Mouse (Mus musculus): Measurements from ENCODE around the gene Cd244a. TPM values are rescaled to one million over a fixed set of nuclear protein-coding genes. Genes with fewer than 3 reads are reported as not detected.

Gene Cd244a
- polyA plus RNA-seq, 1 experiment from 2014 or later = 1.4 TPM

DNA sequence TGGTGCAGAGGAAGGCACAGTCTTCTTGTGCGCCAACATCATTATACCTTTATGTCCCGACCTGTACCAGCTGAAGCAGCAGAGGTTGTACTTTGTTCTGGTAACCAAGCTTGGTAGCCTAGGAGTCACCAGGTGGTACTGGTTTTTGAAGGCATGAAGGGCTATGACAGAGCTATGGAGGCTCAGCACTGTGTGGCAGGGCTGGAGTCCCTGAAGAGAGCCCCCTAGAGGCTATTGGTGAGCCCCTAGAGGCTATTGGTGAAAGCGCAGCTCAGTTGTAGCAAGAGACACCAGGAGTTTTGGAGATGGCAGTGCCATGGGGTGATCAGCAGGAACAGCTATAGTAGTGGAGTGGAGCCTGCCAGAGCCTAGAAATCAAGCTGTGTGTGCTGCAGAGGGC, 5.3 kb downstream of the Cd244a start:
- ATAC-seq (ENCODE audit: insufficient read depth, low FRiP score) = peak; percentile 50; the same call in 1 of the 2 replicates

DNA sequence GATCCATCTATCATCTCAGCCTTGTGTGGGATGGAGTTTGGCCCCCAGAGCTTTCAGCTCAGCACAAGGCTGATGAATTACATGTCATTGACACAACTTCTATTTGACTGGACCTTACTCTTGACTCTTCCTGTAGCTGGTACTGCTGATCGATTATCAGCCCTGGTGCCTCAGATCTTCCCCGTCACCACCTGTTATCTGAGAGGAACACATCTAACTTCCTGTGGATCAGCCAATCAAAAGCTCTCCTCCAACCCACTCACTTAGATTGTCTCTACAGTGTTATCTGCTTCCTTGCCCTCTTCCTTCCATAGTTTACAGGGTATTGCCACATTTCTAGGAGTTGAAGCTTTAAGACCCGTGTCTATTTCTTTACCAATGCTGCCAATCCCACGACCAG, 6.9 kb downstream of the Cd244a start:
- no peak overlapping the region for H3K4me3 ChIP-seq (replicated peaks; ENCODE audit: low read length)
- 54% methylated on average over 4 of the region's 4 CpGs for WGBS
- no peaks in the 10 kb centered on the region for H3K4me1 ChIP-seq (ENCODE audit: control insufficient read depth, insufficient read depth, low read length)
- H3K27ac ChIP-seq (ENCODE audit: low read length) = no peak overlapping the region
- ATAC-seq (ENCODE audit: insufficient read depth, low FRiP score) = no peak
- H3K9ac ChIP-seq (ENCODE audit: low read length) = no peak overlapping the region
- no peak overlapping the region for H3K4me2 ChIP-seq (ENCODE audit: low read depth, low read length)
- no peaks in the 10 kb centered on the region for H3K27me3 ChIP-seq (ENCODE audit: control insufficient read depth, insufficient read depth, low read length)
- H3K36me3 ChIP-seq (ENCODE audit: control insufficient read depth, insufficient read depth, low read length) = no peaks in the 10 kb centered on the region
- H3K9me3 ChIP-seq (replicated peaks; ENCODE audit: control insufficient read depth, low read length) = no peaks in the 10 kb centered on the region

More for the DNA sequence above, 5.3 kb downstream of the Cd244a start:
- Histone ChIP-seq H3K9me3 (replicated peaks; ENCODE audit: control insufficient read depth, low read length) (no peaks in the 10 kb centered on the region), H3K36me3 (ENCODE audit: control insufficient read depth, insufficient read depth, low read length) (no peaks in the 10 kb centered on the region), H3K4me3 (replicated peaks; ENCODE audit: low read length) (no peak overlapping the region), H3K4me1 (ENCODE audit: control insufficient read depth, insufficient read depth, low read length) (no peaks in the 10 kb centered on the region), H3K27me3 (ENCODE audit: control insufficient read depth, insufficient read depth, low read length) (no peaks in the 10 kb centered on the region), H3K27ac (ENCODE audit: low read length) (no peak overlapping the region), H3K9ac (ENCODE audit: low read length) (no peak overlapping the region), H3K4me2 (ENCODE audit: low read depth, low read length) (no peak overlapping the region)
- WGBS = 57% methylated on average over 3 of the region's 3 CpGs

DNA sequence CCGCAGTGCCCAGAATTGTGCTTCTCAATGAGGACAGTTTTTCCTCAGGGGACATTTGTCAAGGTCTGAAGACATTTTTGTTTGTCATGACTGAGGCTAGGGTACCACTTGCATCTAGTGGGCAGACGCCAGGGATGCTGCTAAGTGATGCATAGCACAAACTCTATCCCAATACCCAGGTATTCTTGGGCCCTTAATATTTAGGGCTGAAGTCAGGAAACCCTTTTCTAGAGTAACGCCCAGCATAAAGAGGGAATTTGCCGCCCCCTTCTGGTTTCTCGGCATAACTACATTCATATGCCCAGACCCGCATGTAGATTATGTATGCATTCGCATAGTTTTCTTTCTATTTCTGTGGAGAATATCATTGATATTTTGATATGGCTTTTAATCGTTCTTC, 7.8 kb downstream of the Cd244a start:
- H3K4me3 ChIP-seq (replicated peaks; ENCODE audit: low read length) = no peak overlapping the region
- H3K4me1 ChIP-seq (ENCODE audit: control insufficient read depth, insufficient read depth, low read length) = no peaks in the 10 kb centered on the region
- H3K9me3 ChIP-seq (replicated peaks; ENCODE audit: control insufficient read depth, low read length) = no peaks in the 10 kb centered on the region
- H3K27ac ChIP-seq (ENCODE audit: low read length) = no peak overlapping the region
- no peak overlapping the region for H3K4me2 ChIP-seq (ENCODE audit: low read depth, low read length)
- no peaks in the 10 kb centered on the region for H3K27me3 ChIP-seq (ENCODE audit: control insufficient read depth, insufficient read depth, low read length)
- WGBS = 23% methylated on average over 8 of the region's 8 CpGs
- 0 out of 2 replicates have a peak, but pooled peaks have one; percentile 23 for ATAC-seq (ENCODE audit: insufficient read depth, low FRiP score)
- no peaks in the 10 kb centered on the region for H3K36me3 ChIP-seq (ENCODE audit: control insufficient read depth, insufficient read depth, low read length)
- H3K9ac ChIP-seq (ENCODE audit: low read length) = no peak overlapping the region

- Histone ChIP-seq H3K4me2 (ENCODE audit: low read depth, low read length) (no peak overlapping the region), H3K27me3 (ENCODE audit: control insufficient read depth, insufficient read depth, low read length) (no peaks in the 10 kb centered on the region), H3K27ac (ENCODE audit: low read length) (no peak overlapping the region), H3K9me3 (replicated peaks; ENCODE audit: control insufficient read depth, low read length) (no peaks in the 10 kb centered on the region), H3K4me3 (replicated peaks; ENCODE audit: low read length) (no peak overlapping the region), H3K9ac (ENCODE audit: low read length) (no peak overlapping the region), H3K4me1 (ENCODE audit: control insufficient read depth, insufficient read depth, low read length) (no peaks in the 10 kb centered on the region), H3K36me3 (ENCODE audit: control insufficient read depth, insufficient read depth, low read length) (no peaks in the 10 kb centered on the region)
- WGBS = 66% methylated on average over 2 of the region's 2 CpGs
- no peak for ATAC-seq (ENCODE audit: insufficient read depth, low FRiP score)
These were observed 9.4 kb downstream of the Cd244a start for GRCm38 (mm10) chr1:171568436-171568835.

DNA sequence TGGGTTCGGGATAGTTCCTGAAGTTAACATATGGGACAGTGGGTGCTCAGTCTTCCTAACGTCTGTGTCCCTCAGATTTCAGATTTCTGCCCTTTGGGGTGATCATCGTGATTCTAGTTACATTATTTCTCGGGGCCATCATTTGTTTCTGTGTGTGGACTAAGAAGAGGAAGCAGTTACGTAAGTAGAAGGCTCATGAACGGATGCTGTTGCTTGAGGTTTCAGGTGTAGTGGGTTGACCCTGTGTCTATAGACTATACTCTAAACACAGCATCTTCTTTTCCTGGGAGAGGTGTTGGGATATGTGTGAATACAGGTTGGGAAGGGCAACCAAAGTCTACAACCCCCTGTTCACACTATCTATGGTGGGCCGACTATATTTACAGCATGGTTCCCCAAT, 18.2 kb downstream of the Cd244a start:
- Histone ChIP-seq H3K27me3 (ENCODE audit: control insufficient read depth, insufficient read depth, low read length) (no peaks in the 10 kb centered on the region), H3K4me1 (ENCODE audit: control insufficient read depth, insufficient read depth, low read length) (no peaks in the 10 kb centered on the region), H3K4me2 (ENCODE audit: low read depth, low read length) (no peak overlapping the region), H3K9me3 (replicated peaks; ENCODE audit: control insufficient read depth, low read length) (no peaks in the 10 kb centered on the region), H3K36me3 (ENCODE audit: control insufficient read depth, insufficient read depth, low read length) (no peaks in the 10 kb centered on the region), H3K9ac (ENCODE audit: low read length) (no peak overlapping the region), H3K4me3 (replicated peaks; ENCODE audit: low read length) (no peak overlapping the region), H3K27ac (ENCODE audit: low read length) (no peak overlapping the region)
- WGBS = 82% methylated on average over 7 of the region's 7 CpGs
- no peak for ATAC-seq (ENCODE audit: insufficient read depth, low FRiP score)

- no peaks in the 10 kb centered on the region for H3K9me3 ChIP-seq (replicated peaks; ENCODE audit: control insufficient read depth, low read length)
- H3K27me3 ChIP-seq (ENCODE audit: control insufficient read depth, insufficient read depth, low read length) = no peaks in the 10 kb centered on the region
- no peak overlapping the region for H3K9ac ChIP-seq (ENCODE audit: low read length)
- H3K27ac ChIP-seq (ENCODE audit: low read length) = no peak overlapping the region
- 80% methylated on average over 2 of the region's 2 CpGs for WGBS
- no peak for ATAC-seq (ENCODE audit: insufficient read depth, low FRiP score)
- H3K4me1 ChIP-seq (ENCODE audit: control insufficient read depth, insufficient read depth, low read length) = no peaks in the 10 kb centered on the region
- H3K4me2 ChIP-seq (ENCODE audit: low read depth, low read length) = no peak overlapping the region
- H3K4me3 ChIP-seq (replicated peaks; ENCODE audit: low read length) = no peak overlapping the region
- H3K36me3 ChIP-seq (ENCODE audit: control insufficient read depth, insufficient read depth, low read length) = no peaks in the 10 kb centered on the region
These were observed 25.6 kb downstream of the Cd244a start for GRCm38 (mm10) chr1:171584584-171584983.

DNA sequence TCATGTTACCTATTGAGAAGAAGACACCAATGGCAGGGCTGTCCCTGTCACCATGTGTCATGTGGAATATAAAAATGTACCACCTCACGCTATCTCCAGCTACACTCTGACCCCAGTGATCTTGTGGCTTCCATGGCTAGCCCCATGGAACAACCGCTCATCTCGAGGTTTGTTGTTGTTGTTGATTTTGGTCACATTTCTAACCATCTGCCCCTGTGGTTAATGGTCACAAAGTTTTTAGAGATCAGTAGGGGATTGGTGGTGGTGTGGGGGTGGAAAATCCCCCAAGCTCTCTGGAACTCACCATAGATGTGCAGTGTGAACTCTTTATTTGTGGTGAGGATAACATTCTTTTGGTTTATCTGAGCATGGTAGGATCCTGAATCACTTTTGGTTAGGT, 45.7 kb downstream of the Cd244a start:
- no peaks in the 10 kb centered on the region for H3K36me3 ChIP-seq (ENCODE audit: control insufficient read depth, insufficient read depth, low read length)
- H3K9me3 ChIP-seq (replicated peaks; ENCODE audit: control insufficient read depth, low read length) = no peaks in the 10 kb centered on the region
- no peaks in the 10 kb centered on the region for H3K27me3 ChIP-seq (ENCODE audit: control insufficient read depth, insufficient read depth, low read length)
- 81% methylated on average over 3 of the region's 3 CpGs for WGBS
- no peaks in the 10 kb centered on the region for H3K4me1 ChIP-seq (ENCODE audit: control insufficient read depth, insufficient read depth, low read length)
- H3K27ac ChIP-seq (ENCODE audit: low read length) = no peak overlapping the region
- no peak overlapping the region for H3K9ac ChIP-seq (ENCODE audit: low read length)
- H3K4me2 ChIP-seq (ENCODE audit: low read depth, low read length) = no peak overlapping the region
- H3K4me3 ChIP-seq (replicated peaks; ENCODE audit: low read length) = no peak overlapping the region
- no peak for ATAC-seq (ENCODE audit: insufficient read depth, low FRiP score)

DNA sequence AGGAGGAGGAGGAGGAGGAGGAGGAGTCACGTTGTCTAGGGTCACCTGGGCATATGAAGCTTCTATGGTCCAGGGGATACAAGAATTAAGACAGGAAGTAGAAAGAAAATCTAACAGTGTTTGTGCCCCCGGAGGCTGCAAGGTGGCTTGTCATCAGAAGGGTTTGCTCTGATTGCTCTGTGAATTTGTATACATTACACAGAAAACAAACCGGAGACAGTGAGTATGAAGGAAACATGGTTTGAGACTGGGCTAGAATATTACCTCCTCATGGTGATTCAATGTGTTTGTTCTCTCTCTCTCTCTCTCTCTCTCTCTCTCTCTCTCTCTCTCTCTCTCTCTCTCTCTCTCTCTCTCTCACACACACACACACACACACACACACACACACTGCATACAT, 47.7 kb downstream of the Cd244a start:
- Histone ChIP-seq H3K9me3 (replicated peaks; ENCODE audit: control insufficient read depth, low read length) (no peaks in the 10 kb centered on the region), H3K36me3 (ENCODE audit: control insufficient read depth, insufficient read depth, low read length) (no peaks in the 10 kb centered on the region), H3K4me1 (ENCODE audit: control insufficient read depth, insufficient read depth, low read length) (no peaks in the 10 kb centered on the region), H3K27ac (ENCODE audit: low read length) (no peak overlapping the region), H3K4me2 (ENCODE audit: low read depth, low read length) (no peak overlapping the region), H3K4me3 (replicated peaks; ENCODE audit: low read length) (no peak overlapping the region), H3K27me3 (ENCODE audit: control insufficient read depth, insufficient read depth, low read length) (no peaks in the 10 kb centered on the region), H3K9ac (ENCODE audit: low read length) (no peak overlapping the region)
- 67% methylated on average over 3 of the region's 3 CpGs for WGBS
- no peak for ATAC-seq (ENCODE audit: insufficient read depth, low FRiP score)

DNA sequence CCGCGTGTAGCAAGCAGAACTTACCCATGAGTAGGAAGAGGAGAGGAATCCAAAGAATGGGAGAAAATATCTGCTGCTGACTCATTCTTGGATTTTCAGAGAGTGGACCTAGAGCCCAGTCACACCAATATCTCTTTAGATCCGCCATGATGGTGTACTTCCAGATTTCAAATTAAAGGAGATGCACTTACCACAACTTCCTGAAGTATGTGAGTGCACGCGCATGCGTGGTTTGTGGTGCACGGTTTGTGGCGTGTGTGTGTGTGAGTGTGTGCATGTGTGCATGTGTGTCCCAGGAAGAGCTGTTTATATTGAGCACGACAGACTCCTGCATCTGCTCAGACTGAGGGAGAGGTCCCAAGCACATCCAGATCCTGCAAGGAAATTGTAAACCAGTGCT, 48.2 kb downstream of the Cd244a start, which contains the start of gene Ly9:
Ly9 (minus strand) TSS at position 235 of the 400 bp plus-strand sequence.
- no peaks in the 10 kb centered on the region for H3K36me3 ChIP-seq (ENCODE audit: control insufficient read depth, insufficient read depth, low read length)
- H3K4me2 ChIP-seq (ENCODE audit: low read depth, low read length) = no peak within 1 kb of the TSS
- no peaks in the 10 kb centered on the region for H3K9me3 ChIP-seq (replicated peaks; ENCODE audit: control insufficient read depth, low read length)
- 77% methylated on average over 9 of the region's 9 CpGs for WGBS
- no peak within 1 kb of the TSS for H3K9ac ChIP-seq (ENCODE audit: low read length)
- no peaks in the 10 kb centered on the region for H3K27me3 ChIP-seq (ENCODE audit: control insufficient read depth, insufficient read depth, low read length)
- H3K4me1 ChIP-seq (ENCODE audit: control insufficient read depth, insufficient read depth, low read length) = no peaks in the 10 kb centered on the region
- no peak within 1 kb of the TSS for H3K4me3 ChIP-seq (replicated peaks; ENCODE audit: low read length)
- no peak within 1 kb of the TSS for H3K27ac ChIP-seq (ENCODE audit: low read length)
- no peak for ATAC-seq (ENCODE audit: insufficient read depth, low FRiP score)

DNA sequence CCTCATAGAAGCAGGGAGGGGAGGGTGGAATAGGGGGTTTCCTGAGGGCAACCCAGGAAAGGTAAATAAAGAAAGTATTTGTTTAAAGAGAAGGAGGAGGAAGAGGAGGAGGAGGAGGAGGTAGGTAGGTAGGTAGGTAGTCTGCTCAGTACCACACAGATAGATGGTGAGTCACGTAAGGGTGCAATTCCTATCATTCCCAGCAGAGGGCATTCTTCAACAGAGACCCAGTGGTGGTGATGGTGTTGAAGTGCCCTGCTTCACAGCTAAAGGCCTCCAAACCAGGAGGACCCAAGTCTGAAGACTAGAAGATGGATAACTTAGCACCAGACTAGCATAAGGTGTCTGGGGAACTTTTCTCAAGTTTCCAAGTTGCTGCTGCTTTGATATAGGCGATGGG, 51.0 kb downstream of the Cd244a start:
- ATAC-seq (ENCODE audit: insufficient read depth, low FRiP score) = no peak
- no peaks in the 10 kb centered on the region for H3K27me3 ChIP-seq (ENCODE audit: control insufficient read depth, insufficient read depth, low read length)
- no peaks in the 10 kb centered on the region for H3K9me3 ChIP-seq (replicated peaks; ENCODE audit: control insufficient read depth, low read length)
- WGBS = 82% methylated on average over 2 of the region's 2 CpGs
- H3K4me2 ChIP-seq (ENCODE audit: low read depth, low read length) = no peak overlapping the region
- no peaks in the 10 kb centered on the region for H3K36me3 ChIP-seq (ENCODE audit: control insufficient read depth, insufficient read depth, low read length)
- H3K27ac ChIP-seq (ENCODE audit: low read length) = no peak overlapping the region
- H3K4me3 ChIP-seq (replicated peaks; ENCODE audit: low read length) = no peak overlapping the region
- H3K4me1 ChIP-seq (ENCODE audit: control insufficient read depth, insufficient read depth, low read length) = no peaks in the 10 kb centered on the region
- H3K9ac ChIP-seq (ENCODE audit: low read length) = no peak overlapping the region
